Mouse (Mus musculus) naive thymus-derived CD4-positive, alpha-beta T cell, adult 5 months (primary cell): Measurements from ENCODE around the gene Fgf5. TPM values are rescaled to one million over a fixed set of nuclear protein-coding genes. Genes with fewer than 3 reads are reported as not detected.

Experiments used
- polyA plus RNA-seq: library from polyadenylated mRNA; unstranded; fragments of 100-300 nt; shearing (Covaris generic); gene quantifications from one replicate; pipeline ENCODE4 v1.2.1, GENCODE M21; 2017

The Fgf5 gene
- not detected for polyA plus RNA-seq

DNA sequence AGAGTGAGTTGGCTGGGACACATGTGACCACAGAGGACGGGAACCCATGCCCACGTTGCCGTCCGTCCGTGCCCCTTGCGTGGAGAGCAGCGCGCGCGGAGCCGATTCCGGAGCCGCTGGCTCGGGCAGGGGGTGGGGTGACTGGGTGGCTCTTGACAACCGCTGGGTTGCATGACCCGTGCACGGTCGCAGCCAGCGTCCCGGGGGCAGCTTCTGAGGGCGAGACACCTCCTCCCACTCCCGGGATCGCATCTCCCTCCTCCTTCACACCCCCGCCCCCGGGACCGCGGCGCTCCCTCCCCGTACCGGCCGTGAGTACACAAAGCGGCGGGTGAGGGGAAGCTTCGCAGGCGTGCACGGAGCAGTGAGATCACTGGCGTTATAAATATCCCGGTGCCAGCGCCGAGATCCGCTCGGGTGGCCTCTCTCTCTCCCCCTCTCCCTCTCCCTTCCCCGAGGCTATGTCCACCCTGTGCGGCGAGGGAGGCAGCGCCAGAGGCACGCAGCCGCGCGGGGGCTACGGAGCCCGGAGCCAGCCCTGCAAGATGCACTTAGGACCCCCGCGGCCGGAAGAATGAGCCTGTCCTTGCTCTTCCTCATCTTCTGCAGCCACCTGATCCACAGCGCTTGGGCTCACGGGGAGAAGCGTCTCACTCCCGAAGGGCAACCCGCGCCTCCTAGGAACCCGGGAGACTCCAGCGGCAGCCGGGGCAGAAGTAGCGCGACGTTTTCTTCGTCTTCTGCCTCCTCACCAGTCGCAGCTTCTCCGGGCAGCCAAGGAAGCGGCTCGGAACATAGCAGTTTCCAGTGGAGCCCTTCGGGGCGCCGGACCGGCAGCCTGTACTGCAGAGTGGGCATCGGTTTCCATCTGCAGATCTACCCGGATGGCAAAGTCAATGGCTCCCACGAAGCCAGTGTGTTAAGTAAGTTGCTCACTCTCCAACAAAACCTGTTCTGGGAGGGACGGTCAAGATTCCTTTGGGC lies at the start of gene Fgf5:
TSS of gene Fgf5 (plus strand) at position 347 of the 984 bp plus-strand sequence.

Other genes with a start within 250 kb of the Fgf5 start
- 25.4 TPM for gene Antxr2, start 223.1 kb upstream of the Fgf5 start, polyA plus RNA-seq
- not detected for gene Prdm8, start 87.0 kb upstream of the Fgf5 start, polyA plus RNA-seq
- not detected for gene Cfap299, start 75.1 kb downstream of the Fgf5 start, polyA plus RNA-seq